Mouse (Mus musculus) stomach, postnatal 0 days (tissue): ENCODE measurements around the gene Gps2.
A peak's percentile ranks its signal among the peaks of the same experiment; 100 is the strongest.

ENCODE experiments used
- CTCF ChIP-seq: IDR thresholded peaks from 2 replicates; pipeline ENCODE4 v1.5.1; 2016; ENCODE audit warnings: antibody characterized with exemption, low read depth, mild to moderate bottlenecking, moderate library complexity
- EP300 ChIP-seq: optimal IDR thresholded peaks from 2 replicates; pipeline ENCODE3; 2016; ENCODE audit warnings: antibody characterized with exemption

DNA sequence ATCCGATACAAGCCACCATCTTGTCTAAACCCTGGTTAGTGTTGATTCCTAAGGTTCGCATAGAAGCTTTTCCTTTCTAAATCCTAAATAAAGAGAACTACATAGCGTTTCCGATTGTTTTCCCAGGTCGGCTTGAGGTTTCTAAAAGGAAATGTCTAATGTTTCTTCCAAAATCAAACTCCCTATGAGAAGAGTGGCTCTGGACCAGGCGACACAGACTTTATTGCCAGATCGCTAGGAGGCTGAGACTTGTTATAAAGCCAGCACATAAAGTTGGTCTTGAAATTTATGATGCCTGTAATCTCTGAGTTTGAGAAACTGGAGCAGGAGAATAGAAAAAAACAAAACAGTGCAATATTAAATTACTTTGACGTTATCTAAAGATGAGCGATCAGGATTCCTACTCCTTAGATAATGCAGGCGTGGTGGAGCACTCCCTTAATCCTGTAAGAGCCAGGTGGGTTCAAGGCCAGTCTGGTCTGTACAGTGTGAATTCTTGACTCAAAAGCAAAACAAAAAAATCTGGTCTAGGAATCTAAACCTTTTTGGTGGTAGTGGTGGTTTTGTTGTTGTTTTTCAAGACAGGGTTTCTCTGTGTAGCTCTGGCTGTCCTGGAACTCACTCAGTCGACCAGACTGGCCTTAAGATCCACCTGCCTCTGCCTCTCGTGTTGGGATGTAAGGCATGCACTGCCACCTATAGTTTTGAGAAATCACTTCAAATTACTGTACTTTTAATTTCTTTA, 8.5 kb downstream of the Gps2 start:
- peak; percentile 43 for TF ChIP-seq CTCF
- TF ChIP-seq EP300 = no peak
